Mouse (Mus musculus) limb, embryonic 14.5 days (tissue): ENCODE measurements around the gene Etv4. TPM values are rescaled to one million over a fixed set of nuclear protein-coding genes. Genes with fewer than 3 reads are reported as not detected.

Source experiments
- ATAC-seq: fragments of 200-750 bp; cut with Nextera tagmentation; 2 replicates; pipeline ENCODE4 v1.8.0; 2017; ENCODE audit warnings: low read depth, moderate number of reproducible peaks, moderate TSS enrichment; ENCODE audit not compliant: low FRiP score
- DNase-seq: peaks from one replicate; pipeline ENCODE4 v3.0.0-alpha.2; 2015; ENCODE audit warnings: low spot score
- H3K27ac ChIP-seq: fragments of 300-500 bp; sonication (generic); replicated peaks from 2 replicates; pipeline ENCODE4 v1.5.1; 2014; ENCODE audit warnings: low read depth, mild to moderate bottlenecking, low read length, moderate library complexity, mixed read lengths
- H3K27me3 ChIP-seq: fragments of 300-500 bp; sonication (generic); 2 replicates; pipeline ENCODE4 v1.6.1; 2014; ENCODE audit warnings: low read length, mixed read lengths; ENCODE audit not compliant: control insufficient read depth, insufficient read depth
- H3K36me3 ChIP-seq: fragments of 300-500 bp; sonication (generic); 2 replicates; pipeline ENCODE4 v1.6.1; 2014; ENCODE audit warnings: mild to moderate bottlenecking, low read length, moderate library complexity, mixed read lengths; ENCODE audit not compliant: control insufficient read depth, insufficient read depth
- H3K4me1 ChIP-seq: fragments of 300-500 bp; sonication (generic); 2 replicates; pipeline ENCODE4 v1.6.1; 2014; ENCODE audit warnings: antibody characterized with exemption, low read length, mixed read lengths; ENCODE audit not compliant: control insufficient read depth, insufficient read depth
- H3K4me2 ChIP-seq: fragments of 300-500 bp; sonication (generic); replicated peaks from 2 replicates; pipeline ENCODE4 v1.6.1; 2014; ENCODE audit warnings: low read depth, mild to moderate bottlenecking, low read length, moderate library complexity; ENCODE audit not compliant: severe bottlenecking
- H3K4me3 ChIP-seq: fragments of 300-500 bp; sonication (generic); replicated peaks from 2 replicates; pipeline ENCODE4 v1.5.1; 2014; ENCODE audit warnings: low read length
- H3K9ac ChIP-seq: fragments of 300-500 bp; sonication (generic); 2 replicates; pipeline ENCODE4 v1.6.1; 2014; ENCODE audit warnings: mild to moderate bottlenecking, low read depth, low read length, moderate library complexity; ENCODE audit not compliant: severe bottlenecking
- H3K9me3 ChIP-seq: fragments of 300-500 bp; sonication (generic); 2 replicates; pipeline ENCODE4 v1.6.1; 2016; ENCODE audit warnings: low read length; ENCODE audit not compliant: control insufficient read depth
- POLR2A ChIP-seq: fragments of 200-500 bp; IDR thresholded peaks from 2 replicates; pipeline ENCODE4 v1.8.0; 2012; ENCODE audit warnings: inconsistent platforms, mild to moderate bottlenecking, moderate library complexity, borderline replicate concordance; ENCODE audit not compliant: insufficient read depth, insufficient read length; ENCODE audit errors: extremely low read depth
- WGBS: fragments of 180-500 bp; shearing (Covaris S2); extraction: QIAGEN DNeasy Blood & Tissue Kit; methylation state at CpG from one replicate; pipeline ENCODE4 v1.1.7; 2014; 5-methylcytosine and 5-hydroxymethylcytosine counted together
- polyA plus RNA-seq, 2 experiments: library from polyadenylated mRNA; depleted of rRNA in 1 of 2; stranded (reverse) in 1 of 2; unstranded in 1 of 2; fragments of >200 nt; fragmentation: Nextera tagmentation in 1 of 2; extraction: Ambion mirVana in 1 of 2; gene quantifications; 2 replicates each; pipeline versions ENCODE4 v1.2.1 to v1.2.3; 2012 to 2014

Etv4 gene
- polyA plus RNA-seq, 2 experiments = 9.4 to 24.2 TPM

- Histone ChIP-seq H3K4me2 (no peak overlapping the region), H3K9ac (no peak overlapping the region), H3K27ac (no peak overlapping the region), H3K4me3 (no peak overlapping the region), H3K9me3 (no peaks in the 10 kb centered on the region), H3K36me3 (no peaks in the 10 kb centered on the region), H3K4me1 (peaks cover 3% of the 10 kb centered on the region; the same call in 1 of the 2 replicates), H3K27me3 (no peaks in the 10 kb centered on the region)
- WGBS = 2% methylated on average over 5 of the region's 5 CpGs
- no peak for ATAC-seq
- DNase-seq = peak; percentile 39
- TF ChIP-seq POLR2A = no peak
Observed at GRCm38 (mm10) chr11:101801386-101801785, 16.2 kb upstream of the Etv4 start.

DNA sequence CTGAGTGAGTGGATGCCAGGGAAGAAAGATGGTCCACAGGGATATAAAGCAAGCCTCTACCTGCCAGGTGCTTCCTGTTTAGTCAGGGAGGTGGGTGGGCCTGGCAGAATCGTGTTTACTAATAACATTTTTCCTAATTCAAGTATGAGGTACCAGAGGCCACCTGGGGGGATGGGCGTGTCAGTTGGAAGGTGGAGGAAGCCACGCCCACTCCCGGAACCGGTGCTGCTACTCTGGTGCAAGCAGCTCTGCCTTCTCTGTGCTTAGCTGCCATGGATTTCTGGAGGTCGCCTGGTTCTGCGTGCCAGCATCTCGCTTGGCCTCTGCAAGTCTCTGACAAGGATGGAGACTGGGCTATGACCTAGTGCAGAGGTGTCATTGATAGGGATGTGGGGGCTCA is 12.9 kb upstream of the Etv4 start:
- Histone ChIP-seq H3K27ac (no peak overlapping the region), H3K4me2 (no peak overlapping the region), H3K9me3 (no peaks in the 10 kb centered on the region), H3K4me3 (no peak overlapping the region), H3K27me3 (no peaks in the 10 kb centered on the region), H3K9ac (no peak overlapping the region), H3K36me3 (no peaks in the 10 kb centered on the region), H3K4me1 (peaks cover 3% of the 10 kb centered on the region; the same call in 1 of the 2 replicates)
- 28% methylated on average over 8 of the region's 8 CpGs for WGBS
- DNase-seq (peak; percentile 45), ATAC-seq (no peak)
- no peak for TF ChIP-seq POLR2A

- no peaks in the 10 kb centered on the region for H3K36me3 ChIP-seq
- H3K27ac ChIP-seq = no peak overlapping the region
- no peak overlapping the region for H3K4me3 ChIP-seq
- 77% methylated on average over 2 of the region's 2 CpGs for WGBS
- ATAC-seq (no peak), DNase-seq (no peak)
- peaks cover 3% of the 10 kb centered on the region; the same call in 1 of the 2 replicates for H3K4me1 ChIP-seq
- H3K9me3 ChIP-seq = no peaks in the 10 kb centered on the region
- H3K27me3 ChIP-seq = no peaks in the 10 kb centered on the region
- H3K9ac ChIP-seq = no peak overlapping the region
- H3K4me2 ChIP-seq = no peak overlapping the region
- TF ChIP-seq POLR2A = no peak
Observed at GRCm38 (mm10) chr11:101797355-101797754, 12.2 kb upstream of the Etv4 start.

GRCm38 (mm10) chr11:101790811-101791526 is 5.8 kb upstream of the Etv4 start:
- H3K9me3 ChIP-seq = no peaks in the 10 kb centered on the region
- H3K4me3 ChIP-seq = no peak overlapping the region
- DNase-seq = peak; percentile 48
- ATAC-seq = peak; percentile 62; the same call in 1 of the 2 replicates
- H3K27ac ChIP-seq = peak overlapping the region; percentile 3; the same call in 1 of the 2 replicates
- H3K4me2 ChIP-seq = peak overlapping the region; percentile 35
- no peaks in the 10 kb centered on the region for H3K36me3 ChIP-seq
- no peak for TF ChIP-seq POLR2A
- peaks cover 10% of the 10 kb centered on the region; the same call in 1 of the 2 replicates for H3K4me1 ChIP-seq
- H3K27me3 ChIP-seq = peaks cover 12% of the 10 kb centered on the region
- WGBS = 36% methylated on average over 19 of the region's 19 CpGs
- no peak overlapping the region for H3K9ac ChIP-seq

DNA sequence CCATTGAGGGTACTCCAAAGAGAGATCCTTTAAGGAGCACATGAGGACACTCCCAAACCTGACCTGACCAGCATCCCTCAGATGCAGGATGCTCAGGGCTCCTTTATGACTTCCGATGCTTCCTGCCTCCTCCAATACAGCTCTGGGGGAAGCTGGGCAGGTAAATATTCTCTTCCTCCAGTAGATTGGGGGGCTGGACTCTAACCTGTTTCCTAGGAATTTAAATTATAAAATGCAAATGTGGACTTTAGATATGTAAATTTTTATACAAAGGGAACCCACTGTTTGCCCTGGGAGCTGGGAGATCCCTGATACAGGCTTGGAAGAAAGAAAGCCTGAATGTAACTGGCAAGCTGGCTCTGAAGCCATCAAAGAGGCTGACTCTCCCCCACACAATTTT is 2.3 kb upstream of the Etv4 start:
- peaks cover 32% of the 10 kb centered on the region for H3K27me3 ChIP-seq
- TF ChIP-seq POLR2A = no peak
- no peak overlapping the region for H3K4me2 ChIP-seq
- no peak overlapping the region for H3K4me3 ChIP-seq
- WGBS = 74% methylated on average over 1 of the region's 1 CpGs
- H3K27ac ChIP-seq = no peak overlapping the region
- no peaks in the 10 kb centered on the region for H3K9me3 ChIP-seq
- no peaks in the 10 kb centered on the region for H3K36me3 ChIP-seq
- ATAC-seq (no peak), DNase-seq (no peak)
- H3K4me1 ChIP-seq = peaks cover 20% of the 10 kb centered on the region
- H3K9ac ChIP-seq = no peak overlapping the region

GRCm38 (mm10) chr11:101786651-101787050 is 1.5 kb upstream of the Etv4 start:
- 62% methylated on average over 7 of the region's 7 CpGs for WGBS
- no peaks in the 10 kb centered on the region for H3K36me3 ChIP-seq
- peaks cover 20% of the 10 kb centered on the region for H3K4me1 ChIP-seq
- H3K9me3 ChIP-seq = no peaks in the 10 kb centered on the region
- no peak overlapping the region for H3K27ac ChIP-seq
- no peak for ATAC-seq
- H3K27me3 ChIP-seq = peaks cover 32% of the 10 kb centered on the region
- peak; percentile 18 for DNase-seq
- no peak overlapping the region for H3K4me3 ChIP-seq
- TF ChIP-seq POLR2A = no peak
- no peak overlapping the region for H3K9ac ChIP-seq
- no peak overlapping the region for H3K4me2 ChIP-seq
